Mouse (Mus musculus) E14TG2a.4 (cell line): ENCODE measurements around the gene Pcna.

Source experiments
- CTCF ChIP-seq: conservative IDR thresholded peaks from 2 replicates; pipeline ENCODE4 v1.5.1; 2014; ENCODE audit warnings: low read length
- NANOG ChIP-seq: IDR thresholded peaks from 2 replicates; pipeline ENCODE4 v1.6.1; 2014; ENCODE audit warnings: borderline replicate concordance, low read length, mixed read lengths
- POU5F1 ChIP-seq: IDR thresholded peaks from 2 replicates; pipeline ENCODE4 v1.6.1; 2014; ENCODE audit warnings: low read length, borderline replicate concordance

- TF ChIP-seq NANOG (no peak), CTCF (no peak), POU5F1 (no peak)
Observed at GRCm38 (mm10) chr2:132260601-132261000, 7.5 kb upstream of the Pcna start.
